Comparison of ENCODE assay signal across 8 mouse cellular contexts in genomic region chr3:88532299-88532674, GRCm38 (mm10). TPM values are rescaled to one million over a fixed set of nuclear protein-coding genes. Genes with fewer than 3 reads are reported as not detected.
DNase-seq lines count a peak whose midpoint lies in the region; ATAC-seq and TF ChIP-seq lines count a peak whose summit lies in the region.

Mex3a (plus strand) TSS chr3:88532395.

- DNase-seq in kidney, postnatal 0 days (ENCODE audit: low spot score): no peak
- DNase-seq in kidney, adult 11 months: no peak
- DNase-seq in heart, postnatal 0 days (ENCODE audit: low spot score): no peak
- DNase-seq in midbrain, embryonic 11.5 days (ENCODE audit: low spot score, missing footprints): no peak
- no peak for DNase-seq in ovary, postnatal 14 days (ENCODE audit: low spot score)
- DNase-seq in adrenal gland, postnatal 10 days: no peak
- DNase-seq in cerebellum, adult 8-10 months: no peak

- H3K9me3 ChIP-seq in kidney, postnatal 0 days (replicated peaks; ENCODE audit: low read length): no peaks in the 10 kb centered on the region
- no peaks in the 10 kb centered on the region for H3K9me3 ChIP-seq in heart, postnatal 0 days (replicated peaks; ENCODE audit: control insufficient read depth, low read length)
- no peaks in the 10 kb centered on the region for H3K9me3 ChIP-seq in midbrain, embryonic 11.5 days (ENCODE audit: control insufficient read depth, low read length)

- H3K27ac ChIP-seq in kidney, postnatal 0 days: peak within 1 kb of the TSS; percentile 96
- H3K27ac ChIP-seq in bone marrow, adult 2 months (ENCODE audit: control insufficient read depth, insufficient read depth, low read depth, low read length, poor library complexity): peak within 1 kb of the TSS; percentile 56; the same call in 1 of the 2 replicates
- peak within 1 kb of the TSS; percentile 76 for H3K27ac ChIP-seq in heart, postnatal 0 days (ENCODE audit: low read depth)
- peak within 1 kb of the TSS; percentile 97 for H3K27ac ChIP-seq in midbrain, embryonic 11.5 days (ENCODE audit: low read depth, low read length)

- H3K27me3 ChIP-seq in kidney, postnatal 0 days (ENCODE audit: insufficient read depth, low read length): no peaks in the 10 kb centered on the region
- H3K27me3 ChIP-seq in heart, postnatal 0 days (ENCODE audit: control insufficient read depth, insufficient read depth, low read length): no peaks in the 10 kb centered on the region
- no peaks in the 10 kb centered on the region for H3K27me3 ChIP-seq in midbrain, embryonic 11.5 days (ENCODE audit: control insufficient read depth, insufficient read depth, low read length)

- peak within 1 kb of the TSS; percentile 92 for H3K9ac ChIP-seq in kidney, postnatal 0 days (ENCODE audit: low read depth, low read length)
- peak within 1 kb of the TSS; percentile 72 for H3K9ac ChIP-seq in heart, postnatal 0 days (replicated peaks; ENCODE audit: low read depth, low read length)
- H3K9ac ChIP-seq in midbrain, embryonic 11.5 days (ENCODE audit: low read length): peak within 1 kb of the TSS; percentile 100

- H3K4me3 ChIP-seq in kidney, postnatal 0 days (replicated peaks; ENCODE audit: low read depth, low read length): peak within 1 kb of the TSS; percentile 85
- H3K4me3 ChIP-seq in bone marrow, adult 2 months (replicated peaks; ENCODE audit: control insufficient read depth, low read depth, low read length): peak within 1 kb of the TSS; percentile 89
- H3K4me3 ChIP-seq in heart, postnatal 0 days (ENCODE audit: low read depth, low read length): peak within 1 kb of the TSS; percentile 90
- H3K4me3 ChIP-seq in midbrain, embryonic 11.5 days (ENCODE audit: low read depth, low read length): peak within 1 kb of the TSS; percentile 96

- H3K4me1 ChIP-seq in kidney, postnatal 0 days (replicated peaks; ENCODE audit: insufficient read depth, low read length): peaks cover 60% of the 10 kb centered on the region
- H3K4me1 ChIP-seq in bone marrow, adult 2 months (ENCODE audit: control insufficient read depth, insufficient read depth, low read length): peaks cover 1% of the 10 kb centered on the region; the same call in 1 of the 2 replicates
- H3K4me1 ChIP-seq in heart, postnatal 0 days (ENCODE audit: control insufficient read depth, insufficient read depth): peaks cover 46% of the 10 kb centered on the region
- peaks cover 58% of the 10 kb centered on the region for H3K4me1 ChIP-seq in midbrain, embryonic 11.5 days (ENCODE audit: control insufficient read depth, insufficient read depth, low read length)

- WGBS in kidney, postnatal 0 days: 0% methylated on average over 23 of the region's 31 CpGs
- under 1% methylated on average over 29 of the region's 31 CpGs for WGBS in bone marrow, adult 2 months
- under 1% methylated on average over 14 of the region's 31 CpGs for WGBS in heart, postnatal 0 days
- WGBS in midbrain, embryonic 11.5 days: 0% methylated on average over 16 of the region's 31 CpGs

- H3K36me3 ChIP-seq in kidney, postnatal 0 days (ENCODE audit: insufficient read depth, low read length): peaks cover 6% of the 10 kb centered on the region; the same call in 1 of the 2 replicates
- H3K36me3 ChIP-seq in heart, postnatal 0 days (replicated peaks; ENCODE audit: control insufficient read depth, insufficient read depth, low read length): no peaks in the 10 kb centered on the region
- H3K36me3 ChIP-seq in midbrain, embryonic 11.5 days (ENCODE audit: control insufficient read depth, insufficient read depth, low read length): peaks cover 13% of the 10 kb centered on the region

- TF ChIP-seq EP300 in heart, postnatal 0 days (IDR thresholded peaks at IDR 0.05; ENCODE audit: low read depth): no peak

- TF ChIP-seq CTCF in kidney, postnatal 0 days (IDR thresholded peaks at IDR 0.05; ENCODE audit: low read depth): no peak
- TF ChIP-seq CTCF in bone marrow, adult 2 months (IDR thresholded peaks at IDR 0.05; ENCODE audit: control insufficient read depth, insufficient read depth, low read length): no peak
- TF ChIP-seq CTCF in heart, postnatal 0 days (IDR thresholded peaks at IDR 0.05; ENCODE audit: low read depth): no peak

- H3K4me2 ChIP-seq in kidney, postnatal 0 days (ENCODE audit: low read length): peak within 1 kb of the TSS; percentile 89
- peak within 1 kb of the TSS; percentile 99 for H3K4me2 ChIP-seq in heart, postnatal 0 days (ENCODE audit: low read depth, low read length)
- peak within 1 kb of the TSS; percentile 96 for H3K4me2 ChIP-seq in midbrain, embryonic 11.5 days

- TF ChIP-seq POLR2A in bone marrow, adult 2 months (IDR thresholded peaks at IDR 0.05; ENCODE audit: borderline replicate concordance, control insufficient read depth, low read depth, low read length): no peak

- no peak for ATAC-seq in kidney, postnatal 0 days (replicated peaks; ENCODE audit: low FRiP score, low read depth)
- ATAC-seq in heart, postnatal 0 days (ENCODE audit: insufficient read depth, low read depth): no peak
- no peak for ATAC-seq in midbrain, embryonic 11.5 days (ENCODE audit: low FRiP score)

RNA-seq across cellular contexts. Expression of gene Mex3a, which starts in this region (rescaled TPM):
- 12.5 and 13.8 TPM in 2 replicates for polyA plus RNA-seq in kidney, postnatal 0 days (2015; fragmentation: Nextera tagmentation; extraction: Ambion mirVana)
- 0.77 and 2.2 TPM in 2 replicates for polyA plus RNA-seq in bone marrow, adult 2 months (2011; ENCODE audit: insufficient read depth, insufficient read length, low replicate concordance, missing spikeins)
- total RNA-seq in heart, postnatal 0 days (2014; rRNA removed; ENCODE audit: low replicate concordance): 6.0 and 9.7 TPM in 2 replicates
- polyA plus RNA-seq in heart, postnatal 0 days (2015; fragmentation: Nextera tagmentation; extraction: Ambion mirVana): 2.6 and 2.7 TPM in 2 replicates
- polyA plus RNA-seq in midbrain, embryonic 11.5 days (2014; fragmentation: Nextera tagmentation; extraction: Ambion mirVana): 44.5 and 45.1 TPM in 2 replicates
- 1 to 10 TPM; 5.5 to 5.6 TPM for total RNA-seq in adrenal gland, postnatal 10 days (2021)
